Mouse (Mus musculus): ENCODE data around the gene Gne. TPM values are rescaled to one million over a fixed set of nuclear protein-coding genes. Genes with fewer than 3 reads are reported as not detected.

The Gne gene
- polyA plus RNA-seq, 1 experiment from 2014 or later, result 20.7 TPM

GRCm38 (mm10) chr4:44107339-44107738, 23.4 kb upstream of the Gne start:
- Histone ChIP-seq H3K27me3 (ENCODE audit: control insufficient read depth, insufficient read depth, low read length) (no peaks in the 10 kb centered on the region), H3K4me3 (ENCODE audit: low read depth, low read length) (no peak overlapping the region), H3K9ac (ENCODE audit: low read length) (no peak overlapping the region), H3K9me3 (ENCODE audit: control insufficient read depth, low read length) (no peaks in the 10 kb centered on the region; the same call in 1 of the 2 replicates), H3K4me2 (ENCODE audit: low read depth, severe bottlenecking) (no peak overlapping the region), H3K27ac (replicated peaks; ENCODE audit: low read depth, low read length) (0 out of 2 replicates have a peak overlapping the region, but pooled peaks have one; percentile 26), H3K4me1 (ENCODE audit: control insufficient read depth, insufficient read depth, low read length) (peaks cover 19% of the 10 kb centered on the region), H3K36me3 (ENCODE audit: control insufficient read depth, insufficient read depth, low read length) (no peaks in the 10 kb centered on the region; the same call in 1 of the 2 replicates)
- no peak for ATAC-seq (ENCODE audit: insufficient number of reproducible peaks, low FRiP score, low TSS enrichment, low read depth)
- 56% methylated on average over 6 of the region's 6 CpGs for WGBS
- DNase-seq (ENCODE audit: low spot score), result no peak

DNA sequence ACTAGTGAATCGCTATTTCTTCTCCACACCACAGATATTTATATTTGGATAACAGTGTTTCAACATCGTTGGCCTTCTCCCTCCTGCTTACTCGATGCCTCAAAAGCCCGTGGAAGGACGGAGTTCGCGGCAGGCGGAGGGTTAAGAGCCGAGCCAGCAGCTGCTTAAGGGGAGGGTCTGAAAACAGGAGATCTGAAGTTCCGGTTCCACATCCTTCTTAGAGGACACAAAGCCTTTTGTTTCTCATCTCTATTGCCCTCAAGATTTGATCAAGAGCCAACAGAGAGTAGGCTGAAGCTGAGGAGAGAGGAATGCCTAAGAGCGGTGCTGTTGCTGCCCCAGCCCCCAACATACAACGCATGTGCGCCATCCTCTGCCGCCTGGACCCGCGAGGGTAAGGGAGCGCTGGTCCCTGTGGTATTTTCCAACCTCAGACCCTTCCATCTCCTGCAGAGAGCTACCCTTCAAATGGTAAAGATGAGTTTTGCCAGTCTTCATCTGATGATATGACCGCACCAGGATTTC, 22.4 kb upstream of the Gne start:
- Histone ChIP-seq H3K27ac (replicated peaks; ENCODE audit: low read depth, low read length) (0 out of 2 replicates have a peak overlapping the region, but pooled peaks have one; percentile 14), H3K4me1 (ENCODE audit: control insufficient read depth, insufficient read depth, low read length) (peaks cover 19% of the 10 kb centered on the region), H3K27me3 (ENCODE audit: control insufficient read depth, insufficient read depth, low read length) (no peaks in the 10 kb centered on the region), H3K9me3 (ENCODE audit: control insufficient read depth, low read length) (no peaks in the 10 kb centered on the region; the same call in 1 of the 2 replicates), H3K9ac (ENCODE audit: low read length) (peak overlapping the region; percentile 22; the same call in 1 of the 2 replicates), H3K4me2 (ENCODE audit: low read depth, severe bottlenecking) (peak overlapping the region; percentile 28), H3K36me3 (ENCODE audit: control insufficient read depth, insufficient read depth, low read length) (no peaks in the 10 kb centered on the region; the same call in 1 of the 2 replicates), H3K4me3 (ENCODE audit: low read depth, low read length) (no peak overlapping the region)
- DNase-seq (ENCODE audit: low spot score) (peak; percentile 40), ATAC-seq (ENCODE audit: insufficient number of reproducible peaks, low FRiP score, low TSS enrichment, low read depth) (no peak)
- WGBS, result 39% methylated on average over 18 of the region's 18 CpGs

DNA sequence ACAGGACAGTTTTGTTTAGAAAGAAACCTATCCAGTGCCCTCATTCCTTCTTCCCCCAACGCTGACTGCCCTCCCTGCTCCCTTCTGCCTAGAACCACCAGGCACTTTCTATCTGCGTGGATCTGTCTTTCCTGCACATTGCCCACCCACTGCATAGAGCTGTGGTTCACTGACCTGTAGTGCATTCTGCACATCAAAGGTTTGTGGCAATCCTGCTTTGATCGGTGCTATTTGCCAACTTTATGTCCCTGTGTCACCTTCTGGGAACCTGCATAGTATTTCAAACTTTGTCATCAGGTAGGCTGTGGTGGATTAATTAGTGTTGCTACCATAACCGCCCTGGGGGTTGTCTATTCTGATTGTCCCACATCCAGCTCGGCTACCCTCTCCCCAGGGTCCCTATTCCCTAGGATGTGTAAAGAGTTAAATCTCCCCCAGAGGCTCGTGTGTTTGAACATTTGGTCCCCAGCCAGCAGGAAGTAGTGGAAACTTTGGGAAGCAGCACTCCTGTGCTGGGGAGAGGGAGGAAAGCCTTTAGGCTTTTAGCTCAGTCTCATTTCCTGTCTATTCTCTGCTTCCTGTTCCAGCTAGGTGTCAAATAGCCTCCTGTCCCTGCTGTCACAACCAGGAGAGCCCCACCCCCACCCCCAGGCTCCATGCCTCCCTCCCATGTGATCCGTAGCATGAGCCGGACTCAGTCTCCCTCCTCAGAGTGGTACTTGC, 20.4 kb upstream of the Gne start:
- no peaks in the 10 kb centered on the region; the same call in 1 of the 2 replicates for H3K9me3 ChIP-seq (ENCODE audit: control insufficient read depth, low read length)

DNA sequence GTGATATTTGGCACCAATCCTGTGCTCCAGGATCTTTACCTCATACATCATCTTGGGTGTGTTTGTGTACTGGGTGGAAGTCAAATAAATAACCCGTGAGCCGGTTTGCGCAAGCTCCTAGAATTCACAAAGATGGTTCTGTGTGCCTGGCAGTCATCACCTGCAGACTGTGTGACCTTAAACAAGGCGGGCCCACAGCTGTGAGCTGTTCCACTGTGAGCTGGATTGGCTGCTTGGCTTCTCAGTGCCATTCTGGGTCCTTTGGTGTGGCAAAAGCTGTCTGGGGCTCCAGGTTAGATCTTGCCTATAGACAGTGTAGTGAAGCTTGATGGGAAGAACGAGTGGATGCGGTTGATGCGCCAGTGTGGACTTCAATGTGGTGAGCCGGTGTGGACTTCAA, 19.6 kb upstream of the Gne start:
- Histone ChIP-seq H3K36me3 (ENCODE audit: control insufficient read depth, insufficient read depth, low read length) (no peaks in the 10 kb centered on the region; the same call in 1 of the 2 replicates), H3K9me3 (ENCODE audit: control insufficient read depth, low read length) (no peaks in the 10 kb centered on the region; the same call in 1 of the 2 replicates), H3K4me1 (ENCODE audit: control insufficient read depth, insufficient read depth, low read length) (peaks cover 19% of the 10 kb centered on the region), H3K4me3 (ENCODE audit: low read depth, low read length) (no peak overlapping the region), H3K27ac (replicated peaks; ENCODE audit: low read depth, low read length) (no peak overlapping the region), H3K27me3 (ENCODE audit: control insufficient read depth, insufficient read depth, low read length) (no peaks in the 10 kb centered on the region), H3K9ac (ENCODE audit: low read length) (no peak overlapping the region), H3K4me2 (ENCODE audit: low read depth, severe bottlenecking) (no peak overlapping the region)
- ATAC-seq (ENCODE audit: insufficient number of reproducible peaks, low FRiP score, low TSS enrichment, low read depth) (no peak), DNase-seq (ENCODE audit: low spot score) (peak; percentile 34)
- 75% methylated on average over 8 of the region's 8 CpGs for WGBS

More for the DNA sequence above, 20.4 kb upstream of the Gne start:
- no peak for DNase-seq (ENCODE audit: low spot score)
- H3K4me3 ChIP-seq (ENCODE audit: low read depth, low read length), result no peak overlapping the region
- peaks cover 19% of the 10 kb centered on the region for H3K4me1 ChIP-seq (ENCODE audit: control insufficient read depth, insufficient read depth, low read length)
- ATAC-seq (ENCODE audit: insufficient number of reproducible peaks, low FRiP score, low TSS enrichment, low read depth), result no peak
- no peaks in the 10 kb centered on the region for H3K27me3 ChIP-seq (ENCODE audit: control insufficient read depth, insufficient read depth, low read length)
- no peaks in the 10 kb centered on the region; the same call in 1 of the 2 replicates for H3K36me3 ChIP-seq (ENCODE audit: control insufficient read depth, insufficient read depth, low read length)
- H3K4me2 ChIP-seq (ENCODE audit: low read depth, severe bottlenecking), result no peak overlapping the region
- 0 out of 2 replicates have a peak overlapping the region, but pooled peaks have one; percentile 11 for H3K27ac ChIP-seq (replicated peaks; ENCODE audit: low read depth, low read length)
- WGBS, result 9% methylated on average over 8 of the region's 8 CpGs
- H3K9ac ChIP-seq (ENCODE audit: low read length), result no peak overlapping the region

- no peak overlapping the region for H3K4me2 ChIP-seq (ENCODE audit: low read depth, severe bottlenecking)
- ATAC-seq (ENCODE audit: insufficient number of reproducible peaks, low FRiP score, low TSS enrichment, low read depth) (no peak), DNase-seq (ENCODE audit: low spot score) (no peak)
- 53% methylated on average over 11 of the region's 11 CpGs for WGBS
- H3K9ac ChIP-seq (ENCODE audit: low read length), result no peak overlapping the region
- H3K27me3 ChIP-seq (ENCODE audit: control insufficient read depth, insufficient read depth, low read length), result no peaks in the 10 kb centered on the region
- no peaks in the 10 kb centered on the region for H3K36me3 ChIP-seq (ENCODE audit: control insufficient read depth, insufficient read depth, low read length)
- H3K4me3 ChIP-seq (ENCODE audit: low read depth, low read length), result no peak overlapping the region
- H3K4me1 ChIP-seq (ENCODE audit: control insufficient read depth, insufficient read depth, low read length), result no peaks in the 10 kb centered on the region; the same call in 1 of the 2 replicates
- H3K27ac ChIP-seq (replicated peaks; ENCODE audit: low read depth, low read length), result no peak overlapping the region
- no peaks in the 10 kb centered on the region for H3K9me3 ChIP-seq (ENCODE audit: control insufficient read depth, low read length)
These were observed 13.8 kb upstream of the Gne start for GRCm38 (mm10) chr4:44097576-44098335.

- Histone ChIP-seq H3K36me3 (ENCODE audit: control insufficient read depth, insufficient read depth, low read length) (no peaks in the 10 kb centered on the region), H3K4me2 (ENCODE audit: low read depth, severe bottlenecking) (no peak overlapping the region), H3K4me3 (ENCODE audit: low read depth, low read length) (no peak overlapping the region), H3K9ac (ENCODE audit: low read length) (no peak overlapping the region), H3K9me3 (ENCODE audit: control insufficient read depth, low read length) (no peaks in the 10 kb centered on the region), H3K4me1 (ENCODE audit: control insufficient read depth, insufficient read depth, low read length) (no peaks in the 10 kb centered on the region), H3K27ac (replicated peaks; ENCODE audit: low read depth, low read length) (no peak overlapping the region), H3K27me3 (ENCODE audit: control insufficient read depth, insufficient read depth, low read length) (no peaks in the 10 kb centered on the region)
- whole genome bisulfite sequencing, result 87% methylated on average over 4 of the region's 4 CpGs
- DNase-seq (ENCODE audit: low spot score) (no peak), ATAC-seq (ENCODE audit: insufficient number of reproducible peaks, low FRiP score, low TSS enrichment, low read depth) (no peak)
These were observed 10.5 kb upstream of the Gne start for GRCm38 (mm10) chr4:44094475-44094874.

DNA sequence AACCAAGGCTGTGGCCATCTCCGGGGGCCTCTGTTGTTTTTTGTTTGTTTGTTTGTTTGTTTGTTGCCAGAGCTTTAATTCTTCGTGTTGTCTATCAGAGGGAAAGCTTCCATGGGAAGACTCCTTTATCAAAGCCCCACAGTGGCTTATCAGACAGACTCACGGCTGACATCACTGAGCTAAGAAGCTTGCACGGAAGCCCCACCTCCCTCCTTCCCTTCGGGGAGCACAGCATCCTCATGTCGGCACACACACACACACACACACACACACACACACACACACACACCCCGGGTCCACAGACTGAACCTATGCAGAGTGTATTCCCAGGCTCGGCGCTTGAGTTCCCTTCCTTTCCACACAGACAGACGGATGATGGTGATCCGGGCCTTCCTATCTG, 8.4 kb upstream of the Gne start:
- H3K4me3 ChIP-seq (ENCODE audit: low read depth, low read length), result no peak overlapping the region
- no peak overlapping the region for H3K4me2 ChIP-seq (ENCODE audit: low read depth, severe bottlenecking)
- H3K9me3 ChIP-seq (ENCODE audit: control insufficient read depth, low read length), result no peaks in the 10 kb centered on the region
- DNase-seq (ENCODE audit: low spot score), result no peak
- 87% methylated on average over 11 of the region's 11 CpGs for WGBS
- no peaks in the 10 kb centered on the region for H3K36me3 ChIP-seq (ENCODE audit: control insufficient read depth, insufficient read depth, low read length)
- no peak overlapping the region for H3K27ac ChIP-seq (replicated peaks; ENCODE audit: low read depth, low read length)
- no peak overlapping the region for H3K9ac ChIP-seq (ENCODE audit: low read length)
- H3K4me1 ChIP-seq (ENCODE audit: control insufficient read depth, insufficient read depth, low read length), result no peaks in the 10 kb centered on the region
- ATAC-seq (ENCODE audit: insufficient number of reproducible peaks, low FRiP score, low TSS enrichment, low read depth), result no peak
- H3K27me3 ChIP-seq (ENCODE audit: control insufficient read depth, insufficient read depth, low read length), result no peaks in the 10 kb centered on the region

DNA sequence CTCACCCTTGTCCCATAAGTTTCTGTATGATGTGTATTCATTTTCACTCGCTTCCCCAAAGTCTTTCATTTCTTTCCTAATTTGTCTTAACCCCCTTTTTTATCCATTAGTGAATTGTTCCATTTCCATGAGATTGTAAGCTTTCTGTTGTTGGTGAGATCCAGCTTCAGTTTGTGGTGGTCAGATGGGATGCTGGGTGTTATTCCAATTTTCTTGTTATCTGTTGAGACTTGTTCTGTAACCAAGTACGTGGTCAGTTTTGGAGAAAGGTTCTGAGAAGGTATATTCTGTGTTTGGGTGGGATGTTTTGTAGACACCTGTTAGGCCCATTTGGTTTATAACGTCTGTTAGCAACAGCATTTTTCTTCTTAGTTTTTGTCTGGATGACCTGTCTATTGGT, 1.6 kb upstream of the Gne start:
- no peak overlapping the region for H3K9ac ChIP-seq (ENCODE audit: low read length)
- H3K4me3 ChIP-seq (ENCODE audit: low read depth, low read length), result no peak overlapping the region
- 92% methylated on average over 3 of the region's 3 CpGs for WGBS
- H3K27ac ChIP-seq (replicated peaks; ENCODE audit: low read depth, low read length), result no peak overlapping the region
- no peaks in the 10 kb centered on the region for H3K27me3 ChIP-seq (ENCODE audit: control insufficient read depth, insufficient read depth, low read length)
- H3K36me3 ChIP-seq (ENCODE audit: control insufficient read depth, insufficient read depth, low read length), result no peaks in the 10 kb centered on the region
- DNase-seq (ENCODE audit: low spot score), result no peak
- H3K4me1 ChIP-seq (ENCODE audit: control insufficient read depth, insufficient read depth, low read length), result 0 out of 2 replicates have a peak, but pooled peaks cover 2% of the 10 kb centered on the region
- no peak for ATAC-seq (ENCODE audit: insufficient number of reproducible peaks, low FRiP score, low TSS enrichment, low read depth)
- no peak overlapping the region for H3K4me2 ChIP-seq (ENCODE audit: low read depth, severe bottlenecking)
- H3K9me3 ChIP-seq (ENCODE audit: control insufficient read depth, low read length), result no peaks in the 10 kb centered on the region
